Mouse (Mus musculus): ENCODE data around the gene Mgl2. TPM values are rescaled to one million over a fixed set of nuclear protein-coding genes. Genes with fewer than 3 reads are reported as not detected.

Mgl2 gene
- 25.4 and 35.8 TPM in 2 replicates for polyA plus RNA-seq (2012; rRNA removed; ENCODE audit: low replicate concordance)

GRCm38 (mm10) chr11:70129926-70130379, at the start of gene Mgl2:
Mgl2 (plus strand) TSS chr11:70130329.

GRCm38 (mm10) chr11:70091986-70092783, 37.9 kb upstream of the Mgl2 start, which contains the start of gene Asgr2:
Asgr2 (plus strand) TSS chr11:70092644.

GRCm38 (mm10) chr11:70155897-70156296, 25.8 kb downstream of the Mgl2 start, which contains the start of gene Clec10a:
Clec10a (plus strand) TSS chr11:70156197.

Other genes with a start within 250 kb of the Mgl2 start
- gene Kctd11, start 248.9 kb upstream of the Mgl2 start, polyA plus RNA-seq (2012; rRNA removed; ENCODE audit: low replicate concordance), result 9.5 and 11.7 TPM in 2 replicates
- gene Acap1, start 234.8 kb upstream of the Mgl2 start, polyA plus RNA-seq (2012; rRNA removed; ENCODE audit: low replicate concordance), result 3.5 and 5.1 TPM in 2 replicates
- gene 2810408A11Rik, start 229.3 kb upstream of the Mgl2 start, polyA plus RNA-seq (2012; rRNA removed; ENCODE audit: low replicate concordance), result 0.82 and 2.1 TPM in 2 replicates
- 40.1 and 69.0 TPM in 2 replicates for gene Neurl4, start 229.3 kb upstream of the Mgl2 start, polyA plus RNA-seq (2012; rRNA removed; ENCODE audit: low replicate concordance)
- gene Gps2, start 216.4 kb upstream of the Mgl2 start, polyA plus RNA-seq (2012; rRNA removed; ENCODE audit: low replicate concordance), result 74.4 and 90.7 TPM in 2 replicates
- gene Eif5a, start 208.4 kb upstream of the Mgl2 start, polyA plus RNA-seq (2012; rRNA removed; ENCODE audit: low replicate concordance), result 533 and 726 TPM in 2 replicates
- 8.7 and 20.8 TPM in 2 replicates for gene Ybx2, start 194.5 kb upstream of the Mgl2 start, polyA plus RNA-seq (2012; rRNA removed; ENCODE audit: low replicate concordance)
- gene Slc2a4, start 182.1 kb upstream of the Mgl2 start, polyA plus RNA-seq (2012; rRNA removed; ENCODE audit: low replicate concordance), result 205 and 344 TPM in 2 replicates
- 0.49 and 65.8 TPM in 2 replicates for gene Cldn7, start 165.6 kb upstream of the Mgl2 start, polyA plus RNA-seq (2012; rRNA removed; ENCODE audit: low replicate concordance)
- gene Ctdnep1, start 149.2 kb upstream of the Mgl2 start, polyA plus RNA-seq (2012; rRNA removed; ENCODE audit: low replicate concordance), result 106 and 148 TPM in 2 replicates
- 95.6 and 101 TPM in 2 replicates for gene Elp5, start 147.8 kb upstream of the Mgl2 start, polyA plus RNA-seq (2012; rRNA removed; ENCODE audit: low replicate concordance)
- 566 and 640 TPM in 2 replicates for gene Gabarap, start 139.2 kb upstream of the Mgl2 start, polyA plus RNA-seq (2012; rRNA removed; ENCODE audit: low replicate concordance)
- gene Phf23, start 134.6 kb upstream of the Mgl2 start, polyA plus RNA-seq (2012; rRNA removed; ENCODE audit: low replicate concordance), result 17.1 and 38.9 TPM in 2 replicates
- gene Dvl2, start 129.7 kb upstream of the Mgl2 start, polyA plus RNA-seq (2012; rRNA removed; ENCODE audit: low replicate concordance), result 9.4 and 27.1 TPM in 2 replicates
- gene Acadvl, start 114.9 kb upstream of the Mgl2 start, polyA plus RNA-seq (2012; rRNA removed; ENCODE audit: low replicate concordance), result 153 and 251 TPM in 2 replicates
- gene Dlg4, start 113.4 kb upstream of the Mgl2 start, polyA plus RNA-seq (2012; rRNA removed; ENCODE audit: low replicate concordance), result 16.9 and 56.2 TPM in 2 replicates
- 0.13 and 0.24 TPM in 2 replicates for gene Asgr1, start 76.2 kb upstream of the Mgl2 start, polyA plus RNA-seq (2012; rRNA removed; ENCODE audit: low replicate concordance)
- gene Asgr2, start 37.7 kb upstream of the Mgl2 start, polyA plus RNA-seq (2012; rRNA removed; ENCODE audit: low replicate concordance), result 1.3 and 5.5 TPM in 2 replicates
- gene Clec10a, start 25.9 kb downstream of the Mgl2 start, polyA plus RNA-seq (2012; rRNA removed; ENCODE audit: low replicate concordance), result 32.3 and 46.6 TPM in 2 replicates
- 3.5 and 5.8 TPM in 2 replicates for gene Slc16a11, start 82.4 kb downstream of the Mgl2 start, polyA plus RNA-seq (2012; rRNA removed; ENCODE audit: low replicate concordance)
- gene Slc16a13, start 90.7 kb downstream of the Mgl2 start, polyA plus RNA-seq (2012; rRNA removed; ENCODE audit: low replicate concordance), result 4.4 and 8.0 TPM in 2 replicates
- 15.2 and 24.6 TPM in 2 replicates for gene Bcl6b, start 99.5 kb downstream of the Mgl2 start, polyA plus RNA-seq (2012; rRNA removed; ENCODE audit: low replicate concordance)
- 56.7 and 89.9 TPM in 2 replicates for gene 0610010K14Rik, start 107.6 kb downstream of the Mgl2 start, polyA plus RNA-seq (2012; rRNA removed; ENCODE audit: low replicate concordance)
- 8.0 and 8.3 TPM in 2 replicates for gene Gm21988, start 109.5 kb downstream of the Mgl2 start, polyA plus RNA-seq (2012; rRNA removed; ENCODE audit: low replicate concordance)
- 223 and 400 TPM in 2 replicates for gene Rnasek, start 109.5 kb downstream of the Mgl2 start, polyA plus RNA-seq (2012; rRNA removed; ENCODE audit: low replicate concordance)
- gene Alox12, start 125.0 kb downstream of the Mgl2 start, polyA plus RNA-seq (2012; rRNA removed; ENCODE audit: low replicate concordance), result 2.5 and 7.8 TPM in 2 replicates
- gene Alox12e, start 192.3 kb downstream of the Mgl2 start, polyA plus RNA-seq (2012; rRNA removed; ENCODE audit: low replicate concordance), result 0.19 and 16.2 TPM in 2 replicates
- gene Alox15, start 221.7 kb downstream of the Mgl2 start, polyA plus RNA-seq (2012; rRNA removed; ENCODE audit: low replicate concordance), result 2.7 and 62.7 TPM in 2 replicates